Mouse (Mus musculus): Measurements from ENCODE around the gene Myo18a.

GRCm38 (mm10) chr11:77896480-77896819 lies 133.4 kb downstream of the Myo18a start:
- TF ChIP-seq POLR2A (IDR thresholded peaks at IDR 0.05; ENCODE audit: low read depth, low read length) = no peak
- no peak for TF ChIP-seq CTCF (conservative IDR thresholded peaks at IDR 0.05; ENCODE audit: insufficient read depth, insufficient read length, low read depth, low read length)

Data from kidney, adult 2 months (tissue).